Mouse (Mus musculus) fat pad, adult 2 months (tissue): ENCODE data around the gene Mrpl22.

Experiments
- DNase-seq: peaks from one replicate; pipeline ENCODE4 v3.0.0-alpha.2; 2011; ENCODE audit warnings: low read depth, low spot score; ENCODE audit errors: extremely low read depth

Gene Mrpl22

DNA sequence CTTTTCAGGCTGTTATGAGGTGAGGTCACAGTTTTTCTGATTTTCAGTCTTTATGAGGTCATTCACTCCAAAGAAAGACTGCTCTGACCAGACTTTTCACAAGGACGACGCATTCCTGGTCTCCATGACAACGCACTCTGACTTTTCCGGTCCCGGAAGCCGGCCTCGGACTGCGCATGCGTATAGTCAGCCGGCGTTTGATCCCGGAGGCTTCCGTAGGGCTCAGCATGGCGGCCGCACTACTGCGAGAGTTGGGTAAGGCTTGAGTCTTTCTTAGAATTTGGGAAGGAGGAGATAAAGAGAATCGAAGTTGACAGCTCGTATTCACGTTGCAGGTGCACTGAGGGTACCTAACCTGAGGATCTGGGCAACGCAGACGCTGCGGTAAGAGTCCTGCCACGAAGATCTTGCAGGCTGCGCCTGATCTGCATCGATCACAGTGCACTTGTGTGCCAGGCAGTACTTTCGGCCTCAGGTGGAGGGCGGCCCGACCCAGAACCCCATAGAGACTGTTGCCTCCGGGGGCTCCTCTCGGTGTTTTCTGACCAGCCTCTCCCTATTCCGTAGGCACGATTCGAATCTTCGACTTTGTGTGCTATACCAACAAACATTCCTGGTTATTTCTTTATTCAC, at the start of gene Mrpl22:
Gene Mrpl22 (plus strand): TSS at position 203 of the 633 bp plus-strand sequence.
- DNase-seq = peak; percentile 23

DNA sequence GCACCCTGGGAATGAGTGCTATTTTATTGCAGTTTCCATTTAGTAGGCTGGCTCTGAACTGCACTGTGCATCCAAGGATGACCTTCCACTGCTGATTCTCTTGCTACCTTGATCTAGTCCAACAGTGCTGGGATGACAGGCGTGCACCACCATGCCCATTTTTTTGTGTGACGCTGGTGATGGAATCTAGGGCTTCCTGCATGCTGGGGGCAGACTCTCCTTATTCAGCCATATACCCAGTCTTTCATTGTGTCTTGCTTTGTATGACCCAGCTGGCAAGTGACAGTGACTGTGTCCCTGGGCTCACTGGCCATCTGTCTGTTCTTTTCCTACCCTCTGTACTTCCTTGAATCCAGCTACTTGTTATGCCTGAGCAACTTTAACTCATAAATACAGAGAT, 47.8 kb upstream of the Mrpl22 start:
- no peak for DNase-seq

DNA sequence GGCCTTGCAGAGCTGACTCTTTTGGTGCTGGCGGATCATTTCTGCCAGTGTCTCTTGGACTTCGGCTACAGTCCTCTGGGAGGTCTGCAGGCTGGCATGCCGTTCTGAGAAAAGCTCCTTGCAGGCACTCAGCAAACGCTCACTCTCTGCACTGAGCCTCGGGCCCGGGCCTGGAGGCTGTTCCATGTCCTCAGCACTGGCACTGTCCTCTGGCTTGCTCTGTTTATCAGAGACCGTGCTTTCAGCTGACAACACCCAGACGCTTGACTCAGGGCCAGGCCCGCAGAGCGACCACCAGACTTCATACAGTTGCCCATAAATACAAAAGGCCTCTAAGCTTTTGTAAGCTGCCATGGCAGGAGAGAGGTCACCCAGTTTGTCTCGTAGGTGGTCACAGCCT, 46.4 kb upstream of the Mrpl22 start:
- DNase-seq = no peak

DNA sequence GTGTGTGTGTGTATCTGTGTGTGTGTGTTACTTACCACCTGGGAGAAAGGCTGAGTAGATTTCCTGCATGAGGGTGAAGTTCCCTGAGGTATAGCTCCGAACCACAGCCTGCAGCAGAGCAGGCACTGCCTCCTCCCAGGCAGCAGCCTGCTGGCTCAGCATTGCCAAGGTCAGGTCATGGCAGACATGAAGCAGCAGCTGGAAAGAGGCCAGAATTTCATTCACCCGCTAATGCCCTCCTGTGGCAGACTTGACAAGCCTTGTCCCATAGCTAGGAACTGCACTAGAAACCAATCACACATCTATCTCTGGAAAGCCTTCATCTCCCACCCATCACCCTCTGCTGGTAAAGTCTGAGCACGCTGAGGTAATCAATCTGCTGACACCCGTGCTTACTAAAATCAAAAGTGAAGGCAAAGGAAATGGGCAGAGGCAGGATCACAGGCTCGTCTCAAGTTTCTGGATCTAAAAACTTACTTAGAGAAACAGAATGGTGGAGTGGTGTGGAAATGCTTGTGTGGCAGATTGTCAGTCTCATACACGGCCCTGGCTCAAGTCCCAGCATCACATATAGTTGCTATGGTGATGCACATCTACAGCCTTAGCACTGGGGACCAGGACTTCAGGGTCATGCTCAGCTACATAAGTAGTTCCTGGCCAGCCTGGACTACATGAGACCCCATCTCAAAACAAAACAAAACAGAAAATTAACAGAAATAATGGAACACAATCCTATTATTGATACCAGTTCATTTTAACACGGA, 44.9 kb upstream of the Mrpl22 start:
- no peak for DNase-seq

DNA sequence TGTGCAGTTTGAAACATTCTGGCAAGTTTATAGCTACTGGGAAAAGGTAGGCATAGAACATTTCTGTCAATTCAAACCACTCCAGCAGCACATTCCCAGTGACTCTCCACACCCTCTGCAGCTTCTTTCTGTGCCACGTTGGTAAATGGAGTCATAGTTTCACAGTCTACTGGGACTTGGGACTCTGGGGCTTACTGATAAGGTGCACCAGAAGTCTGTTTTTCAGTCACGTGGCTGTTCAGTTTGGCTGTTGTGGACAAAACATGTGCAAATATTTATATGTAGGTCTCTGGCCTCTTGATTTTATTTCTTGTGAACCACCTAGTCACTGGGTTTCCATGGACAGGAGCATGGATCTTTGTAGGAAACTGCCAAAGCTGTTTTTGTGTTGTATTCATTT, 43.9 kb upstream of the Mrpl22 start:
- no peak for DNase-seq

DNA sequence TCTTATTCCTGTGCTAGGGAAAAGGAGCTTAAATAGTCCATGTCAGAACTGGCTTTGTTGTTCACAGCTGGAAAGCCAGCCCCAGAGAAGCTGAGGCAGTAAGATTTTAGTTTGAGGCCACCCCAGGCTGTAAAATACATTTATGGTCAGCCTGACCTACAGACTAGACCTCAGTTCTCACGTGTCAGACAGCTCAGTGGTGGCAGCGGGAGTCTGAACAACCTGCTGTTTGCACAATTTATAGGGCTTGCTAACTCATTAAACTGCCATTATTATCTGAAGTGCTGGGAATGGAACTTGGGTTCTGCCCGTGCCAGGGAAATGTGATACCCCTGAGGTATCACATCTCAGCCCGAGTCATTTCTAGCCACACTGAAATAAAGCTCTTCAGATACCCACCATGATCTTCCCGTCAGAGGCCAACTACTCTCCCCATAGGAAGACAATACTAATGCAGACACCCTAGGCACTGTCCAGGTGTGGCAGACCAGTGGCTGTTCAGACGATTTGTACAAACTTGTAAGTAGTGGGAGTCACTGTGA, 42.1 kb upstream of the Mrpl22 start:
- DNase-seq = no peak

DNA sequence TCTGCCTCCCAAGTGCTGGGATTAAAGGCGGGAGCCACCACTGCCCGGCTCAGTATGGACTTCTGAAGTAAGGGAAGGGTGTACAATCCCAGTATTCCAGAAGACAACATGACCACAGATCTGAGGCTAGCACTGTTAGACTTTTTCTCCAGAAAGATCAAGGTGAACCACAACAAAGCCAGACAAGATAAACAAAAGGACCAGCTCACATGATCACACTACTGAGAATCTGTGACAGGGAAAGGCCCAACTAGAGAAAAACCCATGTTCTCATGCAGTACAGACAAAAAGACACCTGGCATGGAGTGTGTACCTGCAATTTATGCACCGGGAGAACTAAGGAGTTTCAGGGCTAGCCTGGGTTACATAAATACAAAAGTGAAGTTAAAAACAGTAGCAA, 39.4 kb upstream of the Mrpl22 start:
- no peak for DNase-seq

DNA sequence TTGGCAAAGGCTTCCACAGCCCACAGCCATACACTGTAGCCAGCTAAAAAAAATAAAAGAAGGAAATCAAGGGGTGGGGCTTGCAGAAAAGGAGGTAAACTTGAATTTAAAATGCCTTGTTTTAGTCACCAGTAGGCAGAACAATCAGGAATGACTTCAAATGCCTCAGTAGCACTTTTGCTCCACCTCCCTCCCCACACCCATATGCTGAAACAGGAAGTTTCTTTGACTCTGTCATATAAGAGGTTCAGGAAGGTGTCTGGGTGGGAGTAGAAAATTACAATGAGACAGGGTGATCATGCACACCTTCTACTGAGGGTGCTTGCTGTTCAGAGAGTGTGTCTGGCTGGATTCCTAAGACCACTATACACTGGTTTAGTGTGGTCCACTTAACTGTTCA, 36.6 kb upstream of the Mrpl22 start:
- DNase-seq = no peak

DNA sequence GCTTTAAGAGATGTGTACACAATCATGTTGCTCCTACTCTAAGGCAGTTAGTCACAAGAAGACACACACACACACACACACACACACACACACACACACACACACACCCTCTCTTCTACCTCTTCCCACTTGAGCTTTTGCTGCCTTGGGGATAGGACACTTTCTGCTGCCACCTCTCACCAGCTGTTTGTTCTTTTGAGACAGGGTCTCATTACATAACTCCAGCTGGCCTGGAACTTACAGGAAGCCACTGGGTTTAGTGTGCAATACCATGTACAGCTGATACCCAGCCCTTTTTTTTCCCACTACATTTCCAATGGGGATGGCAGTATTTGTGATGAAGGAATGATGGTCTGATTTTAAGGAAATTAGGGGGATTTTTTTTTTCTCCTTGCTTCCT, 36.2 kb upstream of the Mrpl22 start:
- DNase-seq = no peak

DNA sequence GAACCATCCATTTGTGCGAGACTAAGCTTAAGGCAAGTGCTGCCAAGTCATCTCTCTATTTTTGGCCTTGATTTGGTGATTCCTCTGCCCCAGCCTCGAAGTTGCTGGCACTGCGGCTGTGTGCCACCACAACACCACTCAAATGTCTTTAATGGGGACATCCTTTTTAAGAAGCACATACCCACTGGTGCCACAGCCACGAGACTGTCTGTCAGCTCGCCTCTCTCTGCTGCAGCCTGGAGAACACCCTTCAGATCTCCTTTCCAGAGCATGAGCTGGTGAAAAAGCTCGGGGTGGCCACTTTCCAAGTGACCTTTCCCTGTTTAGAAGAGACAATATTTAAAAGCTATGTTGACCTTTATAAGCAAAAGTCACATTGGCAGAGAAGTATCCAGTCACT, 34.8 kb upstream of the Mrpl22 start:
- no peak for DNase-seq

DNA sequence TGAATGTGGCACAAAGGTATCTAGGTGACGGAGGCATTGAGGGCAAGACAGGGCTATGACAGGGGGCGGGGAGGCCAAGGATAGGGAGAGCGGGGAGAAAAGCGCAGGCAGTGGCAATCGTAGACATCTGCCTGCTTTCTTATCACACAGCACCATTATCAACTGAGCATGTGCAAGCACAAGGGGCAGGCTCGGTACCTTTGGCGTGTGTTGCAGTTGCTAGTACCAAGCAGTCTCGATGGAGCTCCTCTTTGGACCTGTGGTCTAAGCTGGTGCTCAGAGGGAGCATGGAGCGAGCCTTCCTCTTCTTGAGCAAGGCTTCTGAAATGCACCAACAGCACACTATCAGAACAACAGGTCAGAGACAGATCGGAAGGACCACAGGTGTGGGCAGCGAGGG, 32.6 kb upstream of the Mrpl22 start:
- DNase-seq = no peak

DNA sequence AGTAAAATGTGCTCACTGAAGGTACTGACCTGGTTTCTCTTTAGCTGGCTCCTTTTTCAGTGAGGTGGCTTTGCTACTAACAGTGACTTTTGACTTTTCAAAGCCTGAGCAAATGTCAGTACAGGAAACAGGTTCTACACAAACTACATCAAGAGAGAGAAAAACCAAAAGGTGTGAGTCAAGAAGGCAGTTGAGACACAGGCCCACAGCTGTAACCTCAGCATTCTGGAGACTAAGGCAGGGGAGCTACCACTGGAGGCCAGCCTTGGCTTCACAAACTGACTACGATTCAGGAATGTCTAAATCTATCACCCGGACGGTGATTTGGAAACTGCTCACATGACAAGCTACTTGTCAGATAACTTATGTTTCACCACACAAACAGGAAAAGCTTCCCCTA, 32.0 kb upstream of the Mrpl22 start:
- no peak for DNase-seq

DNA sequence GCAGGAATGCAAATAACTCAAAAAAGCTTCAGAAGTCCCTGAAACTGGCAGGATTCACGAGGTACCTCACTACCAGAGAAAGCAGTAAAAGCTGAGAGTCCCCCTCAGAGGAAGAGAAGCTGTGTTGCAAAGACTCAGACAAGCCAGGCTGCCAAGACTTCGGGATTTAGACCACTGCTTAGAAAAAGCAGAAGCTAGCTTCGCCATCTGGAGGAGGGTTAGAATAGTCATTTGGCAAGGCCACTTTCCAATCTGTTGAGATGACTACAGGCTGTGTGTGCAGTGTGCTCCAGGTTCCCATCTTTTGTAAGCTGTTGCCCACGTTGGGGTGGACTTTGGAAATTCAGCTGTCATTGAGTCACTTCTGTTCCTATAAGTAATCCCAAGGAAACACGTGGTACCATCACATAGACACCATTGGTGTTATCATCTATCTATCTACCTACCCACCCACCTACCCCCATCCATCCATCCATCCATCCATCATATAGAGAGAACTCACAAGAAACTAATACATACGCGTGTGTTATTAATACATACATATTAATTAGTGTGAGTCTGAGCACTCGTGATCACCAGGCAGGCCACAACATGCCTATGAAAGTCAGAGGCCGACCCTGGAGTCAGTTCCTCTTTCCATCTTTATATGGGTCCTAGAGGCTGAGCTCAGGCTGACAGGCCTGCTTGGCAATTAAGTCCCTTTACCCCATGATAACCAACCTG, 27.6 kb upstream of the Mrpl22 start:
- DNase-seq = no peak

DNA sequence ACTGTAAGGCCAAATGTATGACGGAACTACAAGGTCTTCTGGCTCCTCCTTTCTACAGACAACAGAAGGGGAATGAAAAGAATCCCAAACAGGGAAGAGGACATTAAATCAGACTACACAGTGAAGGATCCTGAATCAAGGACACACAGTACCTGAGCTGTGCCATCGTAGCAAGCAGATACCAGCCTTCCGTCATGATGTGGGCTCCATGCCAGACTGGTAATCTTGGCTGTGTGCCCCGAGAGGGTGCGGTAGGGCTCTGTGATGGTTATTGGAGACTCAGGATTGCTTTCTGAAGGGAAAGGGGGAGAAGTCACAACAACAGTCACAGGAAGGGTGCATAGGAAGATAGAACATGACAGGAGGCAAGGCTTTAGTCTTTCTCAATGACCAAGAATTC, 25.2 kb upstream of the Mrpl22 start:
- no peak for DNase-seq

DNA sequence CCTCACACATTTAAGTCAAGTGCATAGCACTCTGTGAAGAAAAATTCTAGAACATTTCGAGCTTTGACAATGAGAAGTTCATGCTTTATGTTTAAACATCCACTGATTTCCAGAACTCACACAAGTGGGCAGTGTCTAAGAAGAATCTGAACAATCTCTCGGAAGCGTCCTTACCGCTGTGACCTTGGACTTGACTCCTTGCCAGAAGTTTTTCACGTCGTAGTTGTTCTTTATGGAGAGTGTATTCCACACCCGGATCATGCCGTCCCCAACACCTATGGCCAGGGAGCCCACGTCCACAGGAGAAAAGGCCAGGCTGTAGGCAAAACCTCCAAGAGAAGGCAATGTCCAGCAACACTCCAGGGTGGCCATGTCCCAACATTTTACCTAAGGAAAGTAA, 16.0 kb upstream of the Mrpl22 start:
- DNase-seq = no peak

DNA sequence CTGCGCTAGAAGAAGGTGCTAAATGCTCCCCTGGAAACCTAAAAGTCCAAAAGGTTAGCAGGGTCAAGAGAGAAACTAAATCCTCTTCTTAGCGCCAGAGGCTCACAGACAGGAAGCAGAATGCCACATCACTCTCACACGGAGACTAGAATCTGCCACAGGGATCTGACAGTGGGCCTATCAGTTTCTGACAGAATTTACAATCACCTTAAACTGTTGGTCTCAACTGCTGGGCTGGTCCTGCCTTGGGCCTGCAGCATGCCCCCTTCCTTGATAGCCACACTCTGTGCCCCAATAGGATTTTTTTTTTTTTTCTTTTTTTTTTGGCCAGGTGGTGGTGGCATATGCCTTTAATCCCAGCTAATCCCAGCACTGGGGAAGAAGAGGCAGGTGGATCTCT, 14.6 kb upstream of the Mrpl22 start:
- no peak for DNase-seq

DNA sequence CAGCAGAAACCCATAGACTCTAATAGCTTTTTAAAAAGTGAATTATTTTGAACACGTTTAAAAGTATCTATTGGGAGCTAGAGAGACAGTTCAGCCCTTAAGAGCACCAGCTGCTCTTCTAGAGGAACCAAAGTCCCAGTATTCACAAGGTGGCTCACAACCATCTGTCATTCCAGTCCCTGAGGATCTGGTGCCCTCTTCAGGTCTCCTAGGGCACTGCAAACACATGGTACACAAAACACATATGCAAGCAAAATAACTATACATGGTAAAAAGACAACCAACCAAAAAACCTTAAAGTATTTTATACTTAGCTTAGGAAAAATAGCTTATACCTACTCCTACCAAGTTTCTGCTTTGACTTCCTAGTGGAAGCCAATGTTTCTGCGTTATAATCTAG, 6.4 kb upstream of the Mrpl22 start:
- no peak for DNase-seq

DNA sequence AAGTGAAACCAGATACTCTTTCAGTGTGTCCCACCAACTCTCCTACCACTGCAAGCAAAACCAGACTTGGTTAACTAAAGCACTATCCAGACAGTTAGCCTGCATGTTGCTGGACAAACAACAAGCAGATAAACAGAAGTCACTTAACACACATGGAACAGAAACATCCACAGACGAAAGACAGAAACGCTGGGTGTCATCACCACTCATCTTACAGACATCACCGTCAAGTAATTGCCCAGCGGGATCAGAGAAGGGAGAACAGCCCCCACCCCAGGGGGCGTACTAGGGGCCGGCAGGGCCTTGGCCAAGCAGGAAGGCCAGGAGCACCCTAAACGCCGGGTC, 3.7 kb upstream of the Mrpl22 start:
- no peak for DNase-seq

DNA sequence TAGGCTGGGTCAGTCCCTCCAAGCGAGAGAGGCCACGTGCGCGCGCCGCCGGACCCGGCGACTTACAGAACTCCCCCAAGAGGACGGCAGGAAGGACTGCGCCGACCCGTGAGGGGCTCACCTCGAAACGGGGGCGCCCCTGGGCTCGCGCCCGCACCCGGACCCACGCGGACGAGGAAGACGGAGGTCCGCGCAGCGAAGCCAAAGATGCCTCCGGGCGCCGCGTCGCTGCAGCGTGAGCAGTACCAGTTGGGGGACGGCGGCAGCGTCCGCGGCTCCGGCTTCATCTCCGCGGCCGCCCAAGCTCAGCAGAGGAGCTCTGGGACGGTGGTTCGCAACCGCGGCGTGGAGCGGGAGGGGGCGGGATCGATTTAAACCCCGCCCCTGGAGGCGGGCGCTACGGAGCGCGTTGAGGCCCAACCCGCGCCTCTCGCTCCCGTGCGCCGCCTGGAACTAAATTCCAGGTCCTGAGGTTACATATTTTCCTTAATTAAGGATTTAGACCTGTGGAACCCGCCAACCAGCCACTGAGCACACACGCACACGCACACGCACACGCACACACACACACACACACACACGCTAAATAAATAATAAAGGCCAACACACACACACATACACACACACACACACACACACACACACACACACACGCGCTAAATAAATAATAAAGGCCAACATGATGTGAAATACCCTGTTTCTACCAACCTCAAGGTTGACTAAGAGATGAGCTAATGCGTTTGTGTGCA, 3.1 kb upstream of the Mrpl22 start, which contains the start of gene Gemin5:
Gene Gemin5 (minus strand): TSS at position 373 of the 749 bp plus-strand sequence.
- no peak for DNase-seq

DNA sequence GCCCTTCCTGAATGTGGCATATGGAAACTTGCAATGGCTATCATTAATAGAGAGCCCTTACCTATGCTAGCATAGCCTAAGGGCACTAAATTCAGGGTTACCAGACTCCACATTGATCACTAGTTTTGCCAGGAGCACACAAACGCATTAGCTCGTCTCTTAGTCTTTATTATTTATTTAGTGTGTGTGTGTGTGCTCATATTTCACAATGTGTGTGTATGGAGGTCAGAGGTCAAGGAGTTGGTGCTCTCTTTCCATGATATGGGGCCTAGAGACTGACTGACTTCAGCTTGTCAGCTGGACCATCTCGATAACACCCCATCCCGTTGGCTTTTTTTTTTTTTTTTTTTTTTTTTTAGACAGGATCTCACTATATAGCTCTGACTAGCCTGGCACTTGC, 1.8 kb upstream of the Mrpl22 start:
- DNase-seq = no peak

DNA sequence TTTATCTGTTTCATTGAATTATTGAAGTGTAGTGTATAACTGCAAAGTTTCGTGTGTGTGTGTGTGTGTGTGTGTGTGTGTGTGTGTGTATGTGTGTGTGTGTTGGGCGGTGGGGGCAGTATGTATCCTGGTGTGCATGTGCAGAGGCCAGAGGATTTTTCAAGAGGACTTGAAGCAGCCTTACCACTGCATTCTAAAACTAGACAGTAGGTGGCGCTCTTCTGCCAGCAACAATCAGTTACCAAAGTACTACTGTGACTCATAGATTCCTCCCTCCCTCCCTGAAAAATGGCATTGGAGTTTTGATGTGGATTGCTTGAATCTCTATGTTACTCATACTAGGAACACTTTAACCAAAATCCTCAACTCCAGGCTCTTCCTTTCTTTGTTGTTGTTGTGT, 8.1 kb downstream of the Mrpl22 start:
- peak; percentile 25 for DNase-seq
